Mouse (Mus musculus) forebrain, postnatal 0 days (tissue): ENCODE results near the gene Ifrd2. TPM values are rescaled to one million over a fixed set of nuclear protein-coding genes. Genes with fewer than 3 reads are reported as not detected.
A peak's percentile ranks its signal among the peaks of the same experiment; 100 is the strongest.

Source experiments
- ATAC-seq: fragments of 200-750 bp; cut with Nextera tagmentation; 2 replicates; pipeline ENCODE4 v1.8.0; 2017; ENCODE audit warnings: mild to moderate bottlenecking, moderate library complexity
- DNase-seq: peaks from one replicate; pipeline ENCODE4 v3.0.0-alpha.2; 2015
- H3K27ac ChIP-seq: fragments of 300-500 bp; sonication (generic); 2 replicates; pipeline ENCODE4 v1.5.1; 2014; ENCODE audit warnings: low read depth, mild to moderate bottlenecking, antibody characterized with exemption, low read length, moderate library complexity, mixed read lengths
- H3K27me3 ChIP-seq: fragments of 300-500 bp; sonication (generic); 2 replicates; pipeline ENCODE4 v1.6.1; 2014; ENCODE audit warnings: mild to moderate bottlenecking, low read length, mixed read lengths; ENCODE audit not compliant: insufficient read depth
- H3K36me3 ChIP-seq: fragments of 300-500 bp; sonication (generic); 2 replicates; pipeline ENCODE4 v1.6.1; 2014; ENCODE audit warnings: mild to moderate bottlenecking, moderate library complexity; ENCODE audit not compliant: insufficient read depth
- H3K4me1 ChIP-seq: fragments of 300-500 bp; sonication (generic); 2 replicates; pipeline ENCODE4 v1.6.1; 2014; ENCODE audit warnings: antibody characterized with exemption; ENCODE audit not compliant: insufficient read depth
- H3K4me2 ChIP-seq: fragments of 300-500 bp; sonication (generic); 2 replicates; pipeline ENCODE4 v1.6.1; 2014; ENCODE audit warnings: low read depth, mild to moderate bottlenecking, moderate library complexity
- H3K4me3 ChIP-seq: fragments of 300-500 bp; sonication (generic); 2 replicates; pipeline ENCODE4 v1.5.1; 2014; ENCODE audit warnings: low read depth, low read length, mixed read lengths
- H3K9ac ChIP-seq: fragments of 300-500 bp; sonication (generic); 2 replicates; pipeline ENCODE4 v1.6.1; 2014; ENCODE audit warnings: mild to moderate bottlenecking
- H3K9me3 ChIP-seq: fragments of 300-500 bp; sonication (generic); 2 replicates; pipeline ENCODE4 v1.6.1; 2016; ENCODE audit warnings: low read length
- CTCF ChIP-seq: sonication (generic); IDR thresholded peaks from 2 replicates; pipeline ENCODE4 v1.5.1; 2016; ENCODE audit warnings: antibody characterized with exemption, control low read depth, low read depth
- WGBS: fragments of 180-500 bp; shearing (Covaris S2); extraction: QIAGEN DNeasy Blood & Tissue Kit; methylation state at CpG from one replicate; pipeline ENCODE4 v1.1.7; 2014; 5-methylcytosine and 5-hydroxymethylcytosine counted together
- polyA plus RNA-seq: library from polyadenylated mRNA; unstranded; fragments of >200 nt; fragmentation: Nextera tagmentation; extraction: Ambion mirVana; gene quantifications from 2 replicates; pipeline ENCODE4 v1.2.1, GENCODE M21; 2015
- total RNA-seq: library from RNA; depleted of rRNA; stranded (reverse); fragments of >200 nt; gene quantifications from 2 replicates; pipeline ENCODE4 v1.2.3, GENCODE M21; 2014

Gene Ifrd2
- total and polyA plus RNA-seq, 2 experiments from 2014 or later, result 7.4 to 13.8 TPM

DNA sequence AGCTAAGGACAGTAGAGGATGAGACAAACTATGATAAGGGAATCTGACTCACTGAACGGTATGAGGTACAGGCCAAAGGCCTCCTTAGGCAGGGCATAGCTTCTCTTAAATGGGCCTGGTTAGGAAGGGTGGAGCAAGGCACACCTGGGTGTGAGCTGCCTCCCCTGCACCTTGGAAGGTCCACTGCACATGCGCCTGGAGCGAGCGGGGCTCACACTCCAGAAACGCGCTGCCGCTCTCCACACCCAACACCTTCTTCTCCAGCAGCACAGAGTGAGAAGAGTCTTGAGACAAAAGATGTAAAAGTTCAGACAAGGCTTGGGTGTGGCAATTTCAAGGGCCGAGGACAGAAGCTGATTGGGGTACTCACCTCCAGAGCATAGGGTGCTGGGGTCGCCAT lies 12.0 kb downstream of the Ifrd2 start:
- DNase-seq (no peak), ATAC-seq (no peak)
- Histone ChIP-seq H3K4me1 (no peaks in the 10 kb centered on the region), H3K27ac (no peak overlapping the region), H3K9me3 (no peaks in the 10 kb centered on the region), H3K27me3 (no peaks in the 10 kb centered on the region), H3K36me3 (no peaks in the 10 kb centered on the region), H3K4me3 (no peak overlapping the region), H3K4me2 (no peak overlapping the region), H3K9ac (no peak overlapping the region)
- no peak for TF ChIP-seq CTCF
- WGBS, result 90% methylated on average over 9 of the region's 9 CpGs

DNA sequence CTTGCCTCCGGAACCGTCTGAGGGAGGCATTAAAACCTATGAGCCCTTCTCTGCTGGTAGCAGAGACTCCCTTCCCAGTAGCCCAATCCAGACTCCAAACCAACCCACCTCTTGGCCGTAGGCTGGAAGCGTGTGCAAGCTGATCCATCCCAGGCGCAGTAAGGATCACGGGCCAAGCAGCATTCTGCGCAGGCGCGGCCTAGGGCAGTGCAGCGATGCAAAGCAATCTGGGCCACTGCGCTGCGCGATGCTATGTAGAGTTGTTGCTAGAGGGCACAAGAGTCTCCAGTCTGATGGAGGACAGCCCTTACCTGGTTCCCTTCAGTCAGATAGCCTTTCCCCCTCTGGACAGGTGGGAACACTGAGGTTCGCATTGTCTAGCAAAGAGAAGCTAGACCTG lies 12.4 kb downstream of the Ifrd2 start:
- ATAC-seq, result no peak

DNA sequence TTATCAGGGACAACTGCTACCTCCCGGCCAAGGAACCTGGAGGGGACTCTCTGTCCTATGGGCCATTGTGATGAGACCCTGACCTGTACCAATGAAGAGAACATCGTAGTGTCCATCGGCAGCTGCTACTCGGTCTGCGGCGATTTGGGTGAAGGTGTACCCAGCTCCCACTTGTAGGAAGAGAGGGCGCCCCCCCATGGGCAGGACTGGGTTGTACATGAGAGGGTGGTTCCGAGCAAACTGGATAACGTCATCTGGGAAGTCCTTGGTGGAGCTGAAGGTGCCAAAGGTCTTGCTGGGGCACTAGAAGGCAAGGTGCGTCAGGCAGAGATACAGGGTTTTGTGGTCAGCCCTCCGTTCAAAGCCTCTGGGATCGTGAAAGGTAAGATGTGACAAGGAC lies 13.3 kb downstream of the Ifrd2 start:
- no peak for DNase-seq
- ATAC-seq, result no peak
- Histone ChIP-seq H3K9ac (no peak overlapping the region), H3K4me2 (no peak overlapping the region), H3K27me3 (no peaks in the 10 kb centered on the region), H3K9me3 (no peaks in the 10 kb centered on the region), H3K4me1 (no peaks in the 10 kb centered on the region), H3K27ac (no peak overlapping the region), H3K4me3 (no peak overlapping the region), H3K36me3 (no peaks in the 10 kb centered on the region)
- TF ChIP-seq CTCF, result no peak
- 77% methylated on average over 12 of the region's 12 CpGs for WGBS

More for the DNA sequence above, 12.4 kb downstream of the Ifrd2 start:
- no peaks in the 10 kb centered on the region for H3K36me3 ChIP-seq
- peak; percentile 25 for DNase-seq
- TF ChIP-seq CTCF, result no peak
- H3K4me2 ChIP-seq, result no peak overlapping the region
- H3K4me1 ChIP-seq, result no peaks in the 10 kb centered on the region
- no peaks in the 10 kb centered on the region for H3K9me3 ChIP-seq
- H3K9ac ChIP-seq, result no peak overlapping the region
- H3K27ac ChIP-seq, result no peak overlapping the region
- H3K4me3 ChIP-seq, result no peak overlapping the region
- no peaks in the 10 kb centered on the region for H3K27me3 ChIP-seq
- WGBS, result 82% methylated on average over 14 of the region's 14 CpGs

DNA sequence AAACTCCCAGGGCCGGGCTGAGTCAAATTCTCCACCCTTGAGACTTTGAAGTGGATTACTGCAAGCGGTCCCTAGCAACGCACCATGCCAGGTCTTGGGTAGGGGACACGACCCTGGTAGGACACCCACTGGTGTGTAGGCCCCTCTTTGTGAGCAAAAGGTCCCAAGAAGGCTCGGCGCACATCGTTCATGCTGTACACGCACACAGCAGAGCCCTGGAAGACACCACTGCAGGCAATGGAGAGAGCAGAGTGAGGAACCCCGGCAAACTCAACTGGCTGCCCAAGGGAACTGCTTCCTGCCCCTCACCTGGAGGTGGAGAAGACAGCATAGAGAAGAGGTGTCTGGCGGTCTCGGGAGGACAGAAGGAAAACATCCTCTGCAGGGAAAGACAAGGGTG lies 13.8 kb downstream of the Ifrd2 start:
- no peak for TF ChIP-seq CTCF
- Histone ChIP-seq H3K9ac (no peak overlapping the region), H3K27me3 (no peaks in the 10 kb centered on the region), H3K4me1 (no peaks in the 10 kb centered on the region), H3K4me3 (no peak overlapping the region), H3K9me3 (no peaks in the 10 kb centered on the region), H3K27ac (no peak overlapping the region), H3K36me3 (no peaks in the 10 kb centered on the region), H3K4me2 (no peak overlapping the region)
- ATAC-seq, result no peak
- WGBS, result 86% methylated on average over 11 of the region's 11 CpGs
- DNase-seq, result no peak

DNA sequence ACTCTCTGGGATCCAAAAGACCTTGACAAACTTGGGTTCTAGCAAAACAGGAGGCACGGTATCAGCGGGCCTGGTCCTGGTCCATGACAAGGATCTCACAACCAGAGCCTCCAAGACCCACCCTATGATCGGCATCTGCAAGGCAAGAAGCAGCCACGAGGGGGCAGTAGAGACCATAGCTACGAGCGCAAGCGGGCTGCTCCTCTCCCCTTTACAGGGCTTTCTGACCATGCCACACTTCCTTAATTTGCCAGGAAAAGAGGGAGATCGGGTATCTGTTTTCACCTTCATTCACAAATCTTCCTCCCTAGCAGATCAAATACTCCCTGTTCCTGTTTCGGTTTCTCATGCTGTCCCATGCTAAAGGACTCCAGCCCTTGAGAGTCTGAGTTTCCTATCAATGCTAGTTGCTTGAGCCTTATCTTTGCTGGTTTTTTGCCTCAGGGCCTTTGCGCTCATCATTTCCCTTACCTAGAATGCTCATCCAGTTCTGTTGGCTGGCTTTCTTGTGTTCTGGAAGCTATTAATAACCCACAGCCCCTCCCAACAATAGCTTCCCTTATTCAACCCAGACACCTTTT lies 14.7 kb downstream of the Ifrd2 start:
- no peaks in the 10 kb centered on the region for H3K36me3 ChIP-seq
- no peak overlapping the region for H3K9ac ChIP-seq
- no peak overlapping the region for H3K4me3 ChIP-seq
- H3K27me3 ChIP-seq, result no peaks in the 10 kb centered on the region
- 12% methylated on average over 10 of the region's 10 CpGs for WGBS
- H3K9me3 ChIP-seq, result no peaks in the 10 kb centered on the region
- DNase-seq, result peak; percentile 95
- TF ChIP-seq CTCF, result peak; percentile 99
- no peak overlapping the region for H3K4me2 ChIP-seq
- peak; percentile 91 for ATAC-seq
- H3K4me1 ChIP-seq, result no peaks in the 10 kb centered on the region
- H3K27ac ChIP-seq, result peak overlapping the region; percentile 6; the same call in 1 of the 2 replicates

DNA sequence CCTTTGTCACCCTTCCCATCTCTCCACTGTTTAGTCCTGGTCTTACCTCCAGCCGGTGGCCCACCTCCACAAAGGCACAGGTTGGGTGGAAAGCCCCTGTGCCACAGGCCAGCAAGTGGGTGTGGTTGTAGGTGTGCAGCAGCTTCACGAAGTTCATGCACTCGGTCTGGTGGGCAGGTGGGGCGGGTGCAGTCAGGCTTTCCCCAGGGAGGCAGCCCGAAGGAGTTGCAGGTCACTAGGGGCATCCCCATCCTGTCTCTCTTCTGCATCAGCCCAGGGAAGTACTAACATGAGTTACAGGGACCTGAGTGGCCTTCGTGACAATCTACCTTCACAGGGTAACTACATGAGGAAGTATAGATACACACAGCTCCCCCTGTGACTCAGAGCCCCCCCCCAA lies 15.8 kb downstream of the Ifrd2 start:
- H3K4me2 ChIP-seq, result no peak overlapping the region
- DNase-seq (no peak), ATAC-seq (no peak)
- no peaks in the 10 kb centered on the region for H3K9me3 ChIP-seq
- H3K27me3 ChIP-seq, result no peaks in the 10 kb centered on the region
- H3K9ac ChIP-seq, result no peak overlapping the region
- TF ChIP-seq CTCF, result no peak
- H3K27ac ChIP-seq, result no peak overlapping the region
- H3K36me3 ChIP-seq, result no peaks in the 10 kb centered on the region
- H3K4me1 ChIP-seq, result no peaks in the 10 kb centered on the region
- H3K4me3 ChIP-seq, result no peak overlapping the region
- 85% methylated on average over 6 of the region's 6 CpGs for WGBS

DNA sequence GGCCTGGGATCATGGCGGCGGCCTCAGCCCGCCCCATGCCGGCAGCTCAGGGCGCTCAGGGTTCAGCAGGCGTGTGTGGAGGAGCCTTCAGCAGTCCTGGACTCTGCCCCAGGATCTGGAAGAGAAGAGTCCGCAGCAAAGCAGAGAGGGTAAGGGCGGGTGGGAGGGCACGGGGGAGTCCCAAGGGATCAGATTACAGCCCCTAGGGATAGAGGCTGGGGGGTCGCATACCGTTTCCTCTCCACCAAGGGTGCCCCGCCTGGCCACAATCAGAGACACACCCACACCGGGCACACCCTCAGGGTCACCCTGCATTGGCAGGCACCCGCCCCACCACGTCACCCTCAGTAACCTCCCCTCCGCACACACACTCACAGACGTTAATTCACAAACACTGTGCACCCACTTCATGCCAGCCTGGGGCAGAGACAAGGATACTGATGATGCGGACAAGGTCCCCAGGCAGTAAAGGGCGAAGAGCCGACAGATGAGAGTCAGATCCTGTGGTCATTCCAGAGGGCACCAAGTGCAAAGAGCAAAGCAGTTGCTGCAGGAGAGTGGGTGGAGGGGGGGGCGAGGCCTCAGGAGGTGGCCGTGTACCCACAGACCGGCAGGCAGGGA lies 17.7 kb downstream of the Ifrd2 start:
- H3K27me3 ChIP-seq, result no peaks in the 10 kb centered on the region
- 50% methylated on average over 23 of the region's 23 CpGs for WGBS
- H3K9me3 ChIP-seq, result no peaks in the 10 kb centered on the region
- H3K9ac ChIP-seq, result no peak overlapping the region
- H3K36me3 ChIP-seq, result no peaks in the 10 kb centered on the region
- H3K4me1 ChIP-seq, result no peaks in the 10 kb centered on the region
- H3K27ac ChIP-seq, result no peak overlapping the region
- H3K4me2 ChIP-seq, result no peak overlapping the region
- DNase-seq (no peak), ATAC-seq (no peak)
- no peak for TF ChIP-seq CTCF
- H3K4me3 ChIP-seq, result no peak overlapping the region
